Mouse (Mus musculus): ENCODE measurements around the gene Ces1e. TPM values are rescaled to one million over a fixed set of nuclear protein-coding genes. Genes with fewer than 3 reads are reported as not detected.

Ces1e gene
- polyA plus RNA-seq (2014; fragmentation: Illumina TruSeq; extraction: RNeasy Lipid Tissue Mini Kit (QIAGEN cat#74804); ENCODE audit: low read depth, low replicate concordance), result 0.79 TPM

DNA sequence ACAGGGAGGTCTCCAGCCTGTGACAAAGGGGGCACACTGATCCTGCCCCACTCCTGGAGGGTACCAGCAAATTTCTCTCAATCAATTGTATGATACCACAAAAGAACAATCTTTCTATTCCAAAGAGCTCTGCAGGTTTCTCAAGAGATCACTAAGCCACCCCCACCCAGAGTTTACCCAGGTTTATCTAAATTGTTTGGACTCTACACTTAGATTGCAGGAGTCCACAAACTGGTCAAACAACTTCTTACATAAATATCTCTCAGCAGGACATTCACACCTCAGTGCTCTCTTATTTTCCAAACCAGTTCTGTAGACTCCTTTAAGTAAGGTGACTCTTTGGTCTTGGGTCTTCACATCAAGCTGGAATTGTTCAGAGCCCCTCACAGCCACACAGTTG is at the start of gene Ces1e:
Ces1e (minus strand) TSS at position 174 of the 400 bp plus-strand sequence.

DNA sequence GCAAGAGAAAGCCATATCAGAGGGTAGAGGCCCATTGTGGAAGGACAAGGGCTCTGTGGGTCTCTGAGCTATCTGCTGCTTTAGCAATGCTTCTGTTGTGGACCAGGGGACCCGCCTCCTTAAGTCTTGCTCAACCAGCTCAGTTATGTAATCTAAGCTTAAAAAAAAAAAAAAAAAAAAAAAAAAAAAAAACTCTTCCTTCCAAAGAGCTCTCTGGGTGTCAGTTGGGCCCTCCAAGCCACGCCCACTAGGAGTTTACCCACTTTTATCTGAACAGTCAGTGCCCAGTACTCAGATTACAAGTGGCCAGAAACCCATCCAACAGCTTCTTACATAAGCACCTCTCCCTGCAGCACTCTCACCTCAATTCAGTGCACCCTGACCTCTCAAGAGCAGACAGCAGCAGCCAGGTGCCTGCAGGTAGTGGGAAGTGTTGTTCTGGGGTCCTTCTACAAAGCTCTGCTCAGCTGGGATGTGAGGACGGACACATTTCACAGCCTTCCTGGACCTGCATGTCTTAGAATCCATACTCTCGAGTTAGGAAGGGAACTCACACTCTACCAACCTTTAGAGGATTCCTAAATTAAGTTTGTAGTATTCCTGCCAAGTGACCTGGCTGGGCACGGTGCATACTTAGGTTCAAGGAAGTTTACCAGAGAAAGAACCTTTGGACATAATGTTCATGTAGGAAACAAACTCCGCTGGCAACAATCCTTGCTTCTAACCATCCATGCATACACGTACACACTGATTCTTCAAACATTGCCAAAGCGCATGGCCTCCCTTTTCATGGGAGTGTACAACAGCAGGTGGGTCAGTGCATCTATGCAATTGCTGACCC is 31.5 kb downstream of the Ces1e start, which contains the start of gene Ces1d:
Ces1d (minus strand) TSS at position 154 of the 841 bp plus-strand sequence.

Other genes starting within 250 kb of the Ces1e start
- not detected for gene Ces1a, start 181.4 kb downstream of the Ces1e start, polyA plus RNA-seq (2014; fragmentation: Illumina TruSeq; extraction: RNeasy Lipid Tissue Mini Kit (QIAGEN cat#74804); ENCODE audit: low read depth, low replicate concordance)
- not detected for gene Ces1b, start 149.6 kb downstream of the Ces1e start, polyA plus RNA-seq (2014; fragmentation: Illumina TruSeq; extraction: RNeasy Lipid Tissue Mini Kit (QIAGEN cat#74804); ENCODE audit: low read depth, low replicate concordance)
- 2.2 TPM for gene Ces1c, start 98.3 kb downstream of the Ces1e start, polyA plus RNA-seq (2014; fragmentation: Illumina TruSeq; extraction: RNeasy Lipid Tissue Mini Kit (QIAGEN cat#74804); ENCODE audit: low read depth, low replicate concordance)
- 262 TPM for gene Ces1d, start 31.8 kb downstream of the Ces1e start, polyA plus RNA-seq (2014; fragmentation: Illumina TruSeq; extraction: RNeasy Lipid Tissue Mini Kit (QIAGEN cat#74804); ENCODE audit: low read depth, low replicate concordance)
- gene Ces1f, start 50.1 kb upstream of the Ces1e start, polyA plus RNA-seq (2014; fragmentation: Illumina TruSeq; extraction: RNeasy Lipid Tissue Mini Kit (QIAGEN cat#74804); ENCODE audit: low read depth, low replicate concordance), result 1.9 TPM
- not detected for gene Ces1g, start 107.7 kb upstream of the Ces1e start, polyA plus RNA-seq (2014; fragmentation: Illumina TruSeq; extraction: RNeasy Lipid Tissue Mini Kit (QIAGEN cat#74804); ENCODE audit: low read depth, low replicate concordance)
- gene Ces1h, start 150.1 kb upstream of the Ces1e start, polyA plus RNA-seq (2014; fragmentation: Illumina TruSeq; extraction: RNeasy Lipid Tissue Mini Kit (QIAGEN cat#74804); ENCODE audit: low read depth, low replicate concordance), result not detected